Mouse (Mus musculus): ENCODE measurements around the gene Btg3.
A peak's percentile ranks its signal among the peaks of the same experiment; 100 is the strongest.

Btg3 gene

DNA sequence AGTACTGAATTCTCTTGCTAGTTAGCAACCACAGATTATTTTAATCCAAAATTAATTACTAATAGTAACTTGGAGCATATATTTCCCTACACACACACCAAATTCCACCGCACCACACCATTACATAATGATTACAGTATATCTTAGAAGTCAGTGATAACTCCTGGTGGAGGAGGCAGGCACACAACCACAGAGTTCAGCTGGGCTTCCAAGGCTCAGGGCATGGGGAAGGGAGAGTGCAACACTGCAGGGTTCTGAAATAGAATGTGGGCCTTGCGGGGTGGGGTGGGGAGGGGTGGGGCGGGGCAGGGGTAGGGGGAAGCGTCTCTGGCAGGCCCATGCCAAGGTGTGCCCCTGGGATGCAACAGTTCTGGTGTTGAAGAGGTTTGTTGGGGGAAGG is 81.4 kb downstream of the Btg3 start:
- no peak for DNase-seq

DNA sequence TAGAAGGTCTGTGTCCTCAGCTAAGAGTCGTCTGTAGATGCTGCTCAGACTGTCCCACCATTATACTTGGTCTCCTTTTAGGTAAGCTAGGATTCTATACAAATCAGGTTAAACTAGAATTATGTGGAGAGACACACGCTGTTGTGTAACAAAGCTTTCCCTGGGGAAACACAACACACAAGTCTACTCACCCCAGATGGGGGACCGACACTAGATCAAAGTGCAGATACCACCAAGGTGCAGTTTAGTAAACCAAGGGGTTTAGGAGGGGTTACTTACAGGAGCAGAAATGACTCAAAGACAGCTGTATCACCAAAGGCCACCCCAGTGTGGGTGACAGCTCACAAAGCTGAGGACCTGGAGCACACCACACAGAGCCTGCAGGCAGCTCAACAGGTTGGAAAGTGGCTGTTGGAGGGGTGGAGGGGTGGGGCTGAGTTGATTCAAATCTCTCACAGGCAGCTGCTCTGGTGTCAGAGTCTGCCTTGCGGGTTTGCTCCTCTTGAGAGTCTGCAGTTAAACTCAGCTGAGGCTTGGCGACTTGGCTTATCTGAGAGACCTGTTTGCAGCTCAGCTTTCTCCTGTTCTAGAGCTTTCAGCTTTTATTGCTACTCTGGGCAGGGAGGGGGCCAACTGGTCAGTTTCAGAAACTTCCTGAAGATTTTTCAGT is 82.3 kb downstream of the Btg3 start:
- DNase-seq: peak; percentile 65

DNA sequence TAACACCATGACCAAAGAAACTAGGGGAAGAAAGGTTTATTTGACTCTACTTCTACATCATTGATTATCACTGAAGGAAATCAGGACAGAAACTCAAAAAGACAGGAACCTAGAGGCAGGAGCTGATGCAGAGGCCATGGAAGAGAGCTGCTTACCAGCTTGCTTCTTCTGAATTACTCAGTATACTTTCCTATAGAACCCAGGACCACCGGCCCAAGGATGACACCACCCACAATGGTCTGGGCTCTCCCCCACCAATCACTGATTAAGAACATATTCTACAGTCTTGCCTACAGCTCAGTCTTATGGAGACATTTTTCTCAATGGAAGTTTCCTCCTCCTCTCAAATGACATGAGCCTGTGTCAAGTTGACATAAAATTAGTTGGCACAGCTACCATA is 82.9 kb downstream of the Btg3 start:
- no peak for DNase-seq

- DNase-seq: no peak
These were observed 93.8 kb downstream of the Btg3 start for GRCm38 (mm10) chr16:78283231-78283630.
